In genomic region chr9:86351491-86351890, GRCm38 (mm10) we compare ENCODE assay signal across 24 mouse cellular contexts.
A peak's percentile ranks its signal among the peaks of the same experiment; 100 is the strongest.
DNase-seq lines count a peak whose midpoint lies in the region; ATAC-seq lines count a peak whose summit lies in the region.
"Had no signal": no experiment of that assay in that cellular context is flagged by ENCODE, and none has a peak within 500 bp of the region (broad histone marks: within the 10 kb centered on the region; RNA-seq: fewer than 3 reads in every experiment).

No protein-coding gene starts in this region.

- WGBS in hindbrain, embryonic 16.5 days, result 39% methylated on average over 3 of the region's 3 CpGs
- WGBS in hindbrain, embryonic 14.5 days, result 54% methylated on average over 3 of the region's 3 CpGs
- WGBS in neural tube, embryonic 13.5 days, result 66% methylated on average over 3 of the region's 3 CpGs
- WGBS in neural tube, embryonic 15.5 days, result 48% methylated on average over 3 of the region's 3 CpGs
- WGBS in heart, embryonic 11.5 days (ENCODE audit: insufficient replicate concordance), result 82% methylated on average over 3 of the region's 3 CpGs

- no peaks in the 10 kb centered on the region for H3K36me3 ChIP-seq in hindbrain, embryonic 16.5 days (ENCODE audit: control insufficient read depth, insufficient read depth, low read length)
- H3K36me3 ChIP-seq in hindbrain, embryonic 14.5 days (replicated peaks; ENCODE audit: control insufficient read depth, insufficient read depth), result no peaks in the 10 kb centered on the region
- H3K36me3 ChIP-seq in neural tube, embryonic 13.5 days, result no peaks in the 10 kb centered on the region
- no peaks in the 10 kb centered on the region for H3K36me3 ChIP-seq in neural tube, embryonic 15.5 days
- no peaks in the 10 kb centered on the region for H3K36me3 ChIP-seq in heart, embryonic 11.5 days (ENCODE audit: control insufficient read depth, insufficient read depth, low read length)
- H3K36me3 ChIP-seq: embryonic facial prominence, embryonic 10.5 days; embryonic facial prominence, embryonic 12.5 days; forebrain, embryonic 15.5 days; G1E had no signal

- no peak overlapping the region for H3K4me3 ChIP-seq in hindbrain, embryonic 16.5 days (ENCODE audit: low read length)
- no peak overlapping the region for H3K4me3 ChIP-seq in hindbrain, embryonic 14.5 days (replicated peaks; ENCODE audit: low read length)
- no peak overlapping the region for H3K4me3 ChIP-seq in neural tube, embryonic 13.5 days
- no peak overlapping the region for H3K4me3 ChIP-seq in neural tube, embryonic 15.5 days (replicated peaks)
- no peak overlapping the region for H3K4me3 ChIP-seq in heart, embryonic 11.5 days (ENCODE audit: low read depth, low read length)
- H3K4me3 ChIP-seq: embryonic facial prominence, embryonic 10.5 days; embryonic facial prominence, embryonic 12.5 days; forebrain, embryonic 13.5 days; forebrain, embryonic 15.5 days had no signal

- H3K4me1 ChIP-seq in hindbrain, embryonic 16.5 days (ENCODE audit: control insufficient read depth, insufficient read depth, low read depth, low read length), result no peaks in the 10 kb centered on the region
- no peaks in the 10 kb centered on the region for H3K4me1 ChIP-seq in hindbrain, embryonic 14.5 days (replicated peaks; ENCODE audit: control insufficient read depth, insufficient read depth, low read length)
- no peaks in the 10 kb centered on the region for H3K4me1 ChIP-seq in neural tube, embryonic 13.5 days (replicated peaks)
- no peaks in the 10 kb centered on the region for H3K4me1 ChIP-seq in neural tube, embryonic 15.5 days
- H3K4me1 ChIP-seq in heart, embryonic 11.5 days (ENCODE audit: control insufficient read depth, insufficient read depth, low read length), result no peaks in the 10 kb centered on the region
- H3K4me1 ChIP-seq: embryonic facial prominence, embryonic 10.5 days; embryonic facial prominence, embryonic 12.5 days; forebrain, embryonic 13.5 days; forebrain, embryonic 15.5 days had no signal

- DNase-seq in hindbrain, embryonic 14.5 days (ENCODE audit: low spot score), result no peak
- peak; percentile 20 for DNase-seq in Muller cell, postnatal 12 days (ENCODE audit: inconsistent ontology term)
- DNase-seq in retina, embryonic 14.5 days (ENCODE audit: low spot score), result peak; percentile 66
- no peak for DNase-seq in kidney, adult 11 months
- DNase-seq: adrenal gland, adult 2 months; adrenal gland, postnatal 10 days; adrenal gland, postnatal 25 days; B cell, adult 2 months; cerebellum, adult 11-12 months; cerebellum, adult 2 months; cerebellum, adult 9-10 months; cerebellum, postnatal 10 days; cerebellum, postnatal 25 days had no signal

- no peak overlapping the region for H3K9ac ChIP-seq in hindbrain, embryonic 16.5 days (ENCODE audit: low read depth, low read length)
- H3K9ac ChIP-seq in hindbrain, embryonic 14.5 days, result no peak overlapping the region
- H3K9ac ChIP-seq in neural tube, embryonic 13.5 days, result no peak overlapping the region
- H3K9ac ChIP-seq in neural tube, embryonic 15.5 days (replicated peaks), result no peak overlapping the region
- no peak overlapping the region for H3K9ac ChIP-seq in heart, embryonic 11.5 days (ENCODE audit: low read depth, low read length)
- H3K9ac ChIP-seq: embryonic facial prominence, embryonic 12.5 days; forebrain, embryonic 13.5 days; forebrain, embryonic 15.5 days had no signal

- H3K27ac ChIP-seq in hindbrain, embryonic 16.5 days (ENCODE audit: low read depth, low read length), result no peak overlapping the region
- H3K27ac ChIP-seq in hindbrain, embryonic 14.5 days, result no peak overlapping the region
- H3K27ac ChIP-seq in neural tube, embryonic 13.5 days (replicated peaks), result no peak overlapping the region
- no peak overlapping the region for H3K27ac ChIP-seq in neural tube, embryonic 15.5 days (replicated peaks)
- no peak overlapping the region for H3K27ac ChIP-seq in heart, embryonic 11.5 days (ENCODE audit: low read depth, low read length)
- H3K27ac ChIP-seq: embryonic facial prominence, embryonic 10.5 days; embryonic facial prominence, embryonic 12.5 days; forebrain, embryonic 13.5 days; forebrain, embryonic 15.5 days had no signal

- 0 out of 2 replicates have a peak, but pooled peaks have one; percentile 37 for ATAC-seq in hindbrain, embryonic 16.5 days
- ATAC-seq in hindbrain, embryonic 14.5 days (ENCODE audit: low FRiP score), result no peak
- 0 out of 2 replicates have a peak, but pooled peaks have one; percentile 36 for ATAC-seq in neural tube, embryonic 13.5 days (ENCODE audit: low read depth)
- ATAC-seq in neural tube, embryonic 15.5 days (ENCODE audit: low FRiP score), result no peak
- no peak for ATAC-seq in heart, embryonic 11.5 days (replicated peaks; ENCODE audit: insufficient number of reproducible peaks, low FRiP score, low TSS enrichment)
- ATAC-seq: CD4-positive, CD25-positive, alpha-beta regulatory T cell, adult 4 months; forebrain, embryonic 13.5 days; forebrain, embryonic 15.5 days had no signal

- no peaks in the 10 kb centered on the region for H3K9me3 ChIP-seq in hindbrain, embryonic 16.5 days (ENCODE audit: control insufficient read depth, low read length)
- H3K9me3 ChIP-seq in hindbrain, embryonic 14.5 days (ENCODE audit: control insufficient read depth, low read length), result no peaks in the 10 kb centered on the region
- H3K9me3 ChIP-seq in neural tube, embryonic 13.5 days, result no peaks in the 10 kb centered on the region
- H3K9me3 ChIP-seq in neural tube, embryonic 15.5 days (replicated peaks), result no peaks in the 10 kb centered on the region
- no peaks in the 10 kb centered on the region for H3K9me3 ChIP-seq in heart, embryonic 11.5 days (replicated peaks; ENCODE audit: control insufficient read depth, low read length)
- H3K9me3 ChIP-seq: embryonic facial prominence, embryonic 10.5 days; embryonic facial prominence, embryonic 12.5 days; forebrain, embryonic 13.5 days; forebrain, embryonic 15.5 days; G1E had no signal

- no peaks in the 10 kb centered on the region for H3K27me3 ChIP-seq in hindbrain, embryonic 16.5 days (replicated peaks; ENCODE audit: control insufficient read depth, insufficient read depth, low read length)
- no peaks in the 10 kb centered on the region for H3K27me3 ChIP-seq in hindbrain, embryonic 14.5 days (ENCODE audit: control insufficient read depth, insufficient read depth, low read length)
- H3K27me3 ChIP-seq in neural tube, embryonic 13.5 days, result no peaks in the 10 kb centered on the region
- no peaks in the 10 kb centered on the region for H3K27me3 ChIP-seq in neural tube, embryonic 15.5 days (replicated peaks)
- H3K27me3 ChIP-seq in heart, embryonic 11.5 days (ENCODE audit: control insufficient read depth, insufficient read depth, low read length), result no peaks in the 10 kb centered on the region
- H3K27me3 ChIP-seq: CH12.LX; embryonic facial prominence, embryonic 12.5 days; forebrain, embryonic 13.5 days; forebrain, embryonic 15.5 days had no signal

- H3K4me2 ChIP-seq in hindbrain, embryonic 16.5 days (ENCODE audit: low read length), result no peak overlapping the region
- H3K4me2 ChIP-seq in hindbrain, embryonic 14.5 days (replicated peaks), result no peak overlapping the region
- no peak overlapping the region for H3K4me2 ChIP-seq in neural tube, embryonic 13.5 days
- no peak overlapping the region for H3K4me2 ChIP-seq in neural tube, embryonic 15.5 days
- no peak overlapping the region for H3K4me2 ChIP-seq in heart, embryonic 11.5 days
- H3K4me2 ChIP-seq: embryonic facial prominence, embryonic 12.5 days; forebrain, embryonic 13.5 days; forebrain, embryonic 15.5 days had no signal

Comparison
In these comparisons a context has a peak if more than half of its experiments do, and no peak if none do; other contexts are left out.
1. ATAC-seq: peak in hindbrain, embryonic 16.5 days (single experiment) and neural tube, embryonic 13.5 days (single experiment); none in hindbrain, embryonic 14.5 days (single experiment), neural tube, embryonic 15.5 days (single experiment) and heart, embryonic 11.5 days (single experiment).
2. DNase-seq: peak in Muller cell, postnatal 12 days (single experiment) and retina, embryonic 14.5 days (single experiment); none in hindbrain, embryonic 14.5 days (single experiment) and kidney, adult 11 months (single experiment).